Mouse (Mus musculus) erythroblast, embryonic 14.5 days (primary cell): Measurements from ENCODE around the gene Pgf.

ENCODE experiments used
- GATA1 ChIP-seq: IDR thresholded peaks from 2 replicates; pipeline ENCODE4 v1.6.1; 2012; ENCODE audit warnings: low read length, inconsistent platforms, mixed read lengths
- TAL1 ChIP-seq: IDR thresholded peaks from 3 replicates; pipeline ENCODE4 v1.6.1; 2012; ENCODE audit warnings: low read length, inconsistent platforms, mixed read lengths

DNA sequence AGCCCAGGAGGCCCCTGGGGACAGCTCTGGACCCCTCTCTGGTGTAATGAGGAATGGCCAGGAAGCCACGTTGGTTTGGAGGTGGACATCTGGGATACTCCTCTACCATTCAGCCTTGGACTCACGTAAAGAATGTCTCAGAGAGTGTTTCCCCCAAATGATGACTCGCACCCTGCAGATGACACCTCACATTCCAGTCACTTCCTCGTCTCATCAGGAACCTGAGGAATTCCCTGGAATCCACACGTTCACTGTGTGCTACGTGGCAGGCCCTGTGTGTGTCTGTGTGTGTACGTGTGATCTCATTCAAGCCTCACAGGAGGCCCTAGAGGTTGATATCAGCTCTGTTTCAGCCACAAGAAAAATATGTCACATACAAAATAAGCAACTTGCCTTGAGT lies 8.8 kb upstream of the Pgf start:
- no peak for TF ChIP-seq TAL1
- no peak for TF ChIP-seq GATA1
